13 mouse cellular contexts compared by ENCODE assay signal in genomic region chr15:38420784-38421183, GRCm38 (mm10).
DNase-seq lines count a peak whose midpoint lies in the region; ATAC-seq and TF ChIP-seq lines count a peak whose summit lies in the region.
"Had no signal": no experiment of that assay in that cellular context is flagged by ENCODE, and none has a peak within 500 bp of the region (broad histone marks: within the 10 kb centered on the region; RNA-seq: fewer than 3 reads in every experiment).

No protein-coding gene starts in this region.

- TF ChIP-seq EP300 in heart, postnatal 0 days (IDR thresholded peaks at IDR 0.05; ENCODE audit: low read depth), result no peak
- TF ChIP-seq EP300 in lung, postnatal 0 days (IDR thresholded peaks at IDR 0.05), result peak; percentile 52; the same call in 1 of the 2 replicates

- H3K4me3 ChIP-seq in heart, postnatal 0 days (ENCODE audit: low read depth, low read length), result no peak overlapping the region
- H3K4me3 ChIP-seq in lung, postnatal 0 days (ENCODE audit: low read depth, low read length), result no peak overlapping the region
- H3K4me3 ChIP-seq in forebrain, embryonic 12.5 days (replicated peaks), result no peak overlapping the region
- H3K4me3 ChIP-seq: megakaryocyte, embryonic 14.5 days had no signal

- peak overlapping the region; percentile 67 for H3K27ac ChIP-seq in heart, postnatal 0 days (ENCODE audit: low read depth)
- 0 out of 2 replicates have a peak overlapping the region, but pooled peaks have one; percentile 54 for H3K27ac ChIP-seq in lung, postnatal 0 days (ENCODE audit: low read length)
- H3K27ac ChIP-seq in forebrain, embryonic 12.5 days, result no peak overlapping the region
- H3K27ac ChIP-seq: hindbrain, embryonic 14.5 days had no signal

- H3K4me2 ChIP-seq in heart, postnatal 0 days (ENCODE audit: low read depth, low read length), result no peak overlapping the region
- no peak overlapping the region for H3K4me2 ChIP-seq in lung, postnatal 0 days (replicated peaks; ENCODE audit: low read depth, low read length)
- no peak overlapping the region for H3K4me2 ChIP-seq in forebrain, embryonic 12.5 days
- H3K4me2 ChIP-seq: hindbrain, embryonic 14.5 days had no signal

- no peaks in the 10 kb centered on the region for H3K9me3 ChIP-seq in heart, postnatal 0 days (replicated peaks; ENCODE audit: control insufficient read depth, low read length)
- no peaks in the 10 kb centered on the region for H3K9me3 ChIP-seq in lung, postnatal 0 days (ENCODE audit: low read length)
- no peaks in the 10 kb centered on the region for H3K9me3 ChIP-seq in forebrain, embryonic 12.5 days

- H3K36me3 ChIP-seq in heart, postnatal 0 days (replicated peaks; ENCODE audit: control insufficient read depth, insufficient read depth, low read length), result no peaks in the 10 kb centered on the region
- H3K36me3 ChIP-seq in lung, postnatal 0 days (ENCODE audit: insufficient read depth, low read length), result no peaks in the 10 kb centered on the region
- no peaks in the 10 kb centered on the region for H3K36me3 ChIP-seq in forebrain, embryonic 12.5 days (replicated peaks)

- H3K4me1 ChIP-seq in heart, postnatal 0 days (ENCODE audit: control insufficient read depth, insufficient read depth), result peaks cover 20% of the 10 kb centered on the region
- H3K4me1 ChIP-seq in lung, postnatal 0 days (ENCODE audit: insufficient read depth, low read depth, low read length), result peaks cover 12% of the 10 kb centered on the region
- H3K4me1 ChIP-seq in forebrain, embryonic 12.5 days, result peaks cover 2% of the 10 kb centered on the region; the same call in 1 of the 2 replicates
- H3K4me1 ChIP-seq: megakaryocyte, embryonic 14.5 days had no signal

- DNase-seq in gastrocnemius, adult 18-20 months (ENCODE audit: low spot score), result peak; percentile 29
- DNase-seq in gastrocnemius, adult 8-10 months (ENCODE audit: low spot score in 2 of 2), result no peak
- peak; percentile 19 for DNase-seq in brain, embryonic 14.5 days (ENCODE audit: low read depth)
- DNase-seq in heart, postnatal 0 days (ENCODE audit: low spot score), result peak; percentile 78
- peak; percentile 79 for DNase-seq in lung, postnatal 0 days (ENCODE audit: low spot score)
- DNase-seq in thymus, postnatal 4 days, result no peak
- no peak for DNase-seq in frontal cortex, postnatal 25 days (ENCODE audit: low spot score in 2 of 2)
- DNase-seq: B cell, adult 2 months; cerebellum, postnatal 36 days; right cerebral cortex, postnatal 25 days had no signal

- no peak for TF ChIP-seq CTCF in brain, embryonic 14.5 days (IDR thresholded peaks at IDR 0.05; ENCODE audit: borderline replicate concordance, extremely low read depth, insufficient read depth, insufficient read length)
- no peak for TF ChIP-seq CTCF in heart, postnatal 0 days (IDR thresholded peaks at IDR 0.05; ENCODE audit: low read depth)
- TF ChIP-seq CTCF in lung, postnatal 0 days (IDR thresholded peaks at IDR 0.05), result no peak

- no peak for TF ChIP-seq POLR2A in brain, embryonic 14.5 days (IDR thresholded peaks at IDR 0.05; ENCODE audit: borderline replicate concordance, extremely low read depth, insufficient read depth, insufficient read length, poor library complexity, severe bottlenecking)

- no peaks in the 10 kb centered on the region for H3K27me3 ChIP-seq in heart, postnatal 0 days (ENCODE audit: control insufficient read depth, insufficient read depth, low read length)
- H3K27me3 ChIP-seq in lung, postnatal 0 days (replicated peaks; ENCODE audit: insufficient read depth, low read length), result no peaks in the 10 kb centered on the region
- 0 out of 2 replicates have a peak, but pooled peaks cover 3% of the 10 kb centered on the region for H3K27me3 ChIP-seq in forebrain, embryonic 12.5 days

- 11% methylated on average over 3 of the region's 3 CpGs for WGBS in heart, postnatal 0 days
- WGBS in lung, postnatal 0 days, result 7% methylated on average over 3 of the region's 3 CpGs
- WGBS in forebrain, embryonic 12.5 days, result 58% methylated on average over 3 of the region's 3 CpGs

- peak; percentile 92 for ATAC-seq in heart, postnatal 0 days (ENCODE audit: insufficient read depth, low read depth)
- peak; percentile 92 for ATAC-seq in lung, postnatal 0 days
- no peak for ATAC-seq in forebrain, embryonic 12.5 days (ENCODE audit: low FRiP score)

- H3K9ac ChIP-seq in heart, postnatal 0 days (replicated peaks; ENCODE audit: low read depth, low read length), result no peak overlapping the region
- H3K9ac ChIP-seq in lung, postnatal 0 days (replicated peaks; ENCODE audit: low read depth), result no peak overlapping the region
- H3K9ac ChIP-seq in forebrain, embryonic 12.5 days, result no peak overlapping the region
- H3K9ac ChIP-seq: hindbrain, embryonic 14.5 days had no signal

Comparison
In these comparisons a context has a peak if more than half of its experiments do, and no peak if none do; other contexts are left out.
1. DNase-seq: peak in gastrocnemius, adult 18-20 months (single experiment), brain, embryonic 14.5 days (single experiment), heart, postnatal 0 days (single experiment) and lung, postnatal 0 days (single experiment); none in gastrocnemius, adult 8-10 months (0 of 2), thymus, postnatal 4 days (single experiment) and frontal cortex, postnatal 25 days (0 of 2).